Mouse (Mus musculus) liver, embryonic 16.5 days (tissue): Measurements from ENCODE around the gene B3gnt5. TPM values are rescaled to one million over a fixed set of nuclear protein-coding genes. Genes with fewer than 3 reads are reported as not detected.
"Not testable (repeated sequence)": the region's sequence is repeated elsewhere in the genome, so short reads cannot be mapped to it uniquely, and the experiment has no call there.

Experiments
- ATAC-seq: fragments of 200-750 bp; cut with Nextera tagmentation; 2 replicates; pipeline ENCODE4 v1.8.0; 2017; ENCODE audit warnings: low read depth, mild to moderate bottlenecking, moderate number of reproducible peaks, moderate library complexity
- H3K27ac ChIP-seq: fragments of 300-500 bp; sonication (generic); 2 replicates; pipeline ENCODE4 v1.5.1; 2014; ENCODE audit warnings: mild to moderate bottlenecking, low read length
- H3K27me3 ChIP-seq: fragments of 300-500 bp; sonication (generic); 2 replicates; pipeline ENCODE4 v1.6.1; 2014; ENCODE audit warnings: low read depth, low read length, mixed read lengths; ENCODE audit not compliant: control insufficient read depth, insufficient read depth
- H3K36me3 ChIP-seq: fragments of 300-500 bp; sonication (generic); 2 replicates; pipeline ENCODE4 v1.6.1; 2014; ENCODE audit warnings: mild to moderate bottlenecking; ENCODE audit not compliant: control insufficient read depth, insufficient read depth
- H3K4me1 ChIP-seq: fragments of 300-500 bp; sonication (generic); 2 replicates; pipeline ENCODE4 v1.6.1; 2014; ENCODE audit warnings: low read depth, low read length, mixed read lengths; ENCODE audit not compliant: control insufficient read depth
- H3K4me2 ChIP-seq: fragments of 300-500 bp; sonication (generic); 2 replicates; pipeline ENCODE4 v1.6.1; 2014; ENCODE audit warnings: low read depth, low read length, mixed read lengths
- H3K4me3 ChIP-seq: fragments of 300-500 bp; sonication (generic); 2 replicates; pipeline ENCODE4 v1.5.1; 2014; ENCODE audit warnings: low read depth, mild to moderate bottlenecking, low read length
- H3K9ac ChIP-seq: fragments of 300-500 bp; sonication (generic); 2 replicates; pipeline ENCODE4 v1.6.1; 2014; ENCODE audit warnings: low read depth, low read length
- H3K9me3 ChIP-seq: fragments of 300-500 bp; sonication (generic); replicated peaks from 2 replicates; pipeline ENCODE4 v1.6.1; 2016; ENCODE audit warnings: low read length; ENCODE audit not compliant: control insufficient read depth
- WGBS: fragments of 180-500 bp; shearing (Covaris S2); extraction: QIAGEN DNeasy Blood & Tissue Kit; methylation state at CpG from one replicate; pipeline ENCODE4 v1.1.7; 2014; ENCODE audit not compliant: insufficient replicate concordance; 5-methylcytosine and 5-hydroxymethylcytosine counted together
- polyA plus RNA-seq: library from polyadenylated mRNA; unstranded; fragments of >200 nt; fragmentation: Nextera tagmentation; extraction: Ambion mirVana; gene quantifications from 2 replicates; pipeline ENCODE4 v1.2.1, GENCODE M21; 2015

Gene B3gnt5
- polyA plus RNA-seq = 0.21 and 0.42 TPM in 2 replicates

GRCm38 (mm10) chr16:19760074-19760473 is at the start of gene B3gnt5:
TSS of gene B3gnt5 (plus strand) at chr16:19760208.
- Histone ChIP-seq H3K4me3 (peak within 1 kb of the TSS; percentile 42), H3K9me3 (no peaks in the 10 kb centered on the region), H3K9ac (peak within 1 kb of the TSS; percentile 15; the same call in 1 of the 2 replicates), H3K4me1 (no peaks in the 10 kb centered on the region), H3K36me3 (no peaks in the 10 kb centered on the region), H3K27me3 (peaks cover 24% of the 10 kb centered on the region), H3K27ac (no peak within 1 kb of the TSS), H3K4me2 (peak within 1 kb of the TSS; percentile 61)
- ATAC-seq = 0 out of 2 replicates have a peak, but pooled peaks have one; percentile 9
- WGBS = under 1% methylated on average over 15 of the region's 15 CpGs

GRCm38 (mm10) chr16:19720959-19721358 is 39.0 kb upstream of the B3gnt5 start:
- no peak overlapping the region for H3K27ac ChIP-seq
- H3K4me2 ChIP-seq = no peak overlapping the region
- H3K9me3 ChIP-seq = no peaks in the 10 kb centered on the region
- WGBS = 29% methylated on average over 2 of the region's 2 CpGs
- no peak overlapping the region for H3K4me3 ChIP-seq
- ATAC-seq = no peak
- H3K4me1 ChIP-seq = no peaks in the 10 kb centered on the region
- H3K9ac ChIP-seq = no peak overlapping the region
- H3K27me3 ChIP-seq = no peaks in the 10 kb centered on the region
- H3K36me3 ChIP-seq = no peaks in the 10 kb centered on the region

- WGBS = 35% methylated on average over 2 of the region's 2 CpGs
- ATAC-seq = not testable (repeated sequence)
These were observed 35.9 kb upstream of the B3gnt5 start for GRCm38 (mm10) chr16:19724139-19724538.

GRCm38 (mm10) chr16:19732896-19733295 is 27.1 kb upstream of the B3gnt5 start:
- Histone ChIP-seq H3K9me3 (no peaks in the 10 kb centered on the region), H3K4me2 (no peak overlapping the region), H3K27me3 (no peaks in the 10 kb centered on the region), H3K27ac (no peak overlapping the region), H3K4me1 (no peaks in the 10 kb centered on the region), H3K36me3 (no peaks in the 10 kb centered on the region), H3K9ac (no peak overlapping the region), H3K4me3 (no peak overlapping the region)
- no peak for ATAC-seq
- 51% methylated on average over 1 of the region's 1 CpGs for WGBS

More at GRCm38 (mm10) chr16:19724139-19724538, 35.9 kb upstream of the B3gnt5 start:
- H3K4me3 ChIP-seq, H3K36me3 ChIP-seq, H3K27me3 ChIP-seq, H3K9ac ChIP-seq, H3K27ac ChIP-seq, H3K9me3 ChIP-seq, H3K4me2 ChIP-seq, H3K4me1 ChIP-seq: not testable (repeated sequence)

- Histone ChIP-seq H3K4me2 (peak overlapping the region; percentile 61), H3K27ac (no peak overlapping the region), H3K27me3 (peaks cover 24% of the 10 kb centered on the region), H3K9ac (peak overlapping the region; percentile 15; the same call in 1 of the 2 replicates), H3K4me1 (no peaks in the 10 kb centered on the region), H3K9me3 (no peaks in the 10 kb centered on the region), H3K36me3 (no peaks in the 10 kb centered on the region), H3K4me3 (peak overlapping the region; percentile 42)
- WGBS = under 1% methylated on average over 61 of the region's 61 CpGs
- peak; percentile 21; the same call in 1 of the 2 replicates for ATAC-seq
These were observed 793 bp downstream of the B3gnt5 start for GRCm38 (mm10) chr16:19760505-19761496.

- Histone ChIP-seq H3K9ac (no peak overlapping the region), H3K4me2 (no peak overlapping the region), H3K27ac (no peak overlapping the region), H3K4me1 (no peaks in the 10 kb centered on the region), H3K9me3 (no peaks in the 10 kb centered on the region), H3K36me3 (no peaks in the 10 kb centered on the region), H3K4me3 (no peak overlapping the region), H3K27me3 (peaks cover 24% of the 10 kb centered on the region)
- 39% methylated on average over 1 of the region's 1 CpGs for WGBS
- ATAC-seq = no peak
These were observed 1.7 kb downstream of the B3gnt5 start for GRCm38 (mm10) chr16:19761691-19762090.

- H3K36me3 ChIP-seq = no peaks in the 10 kb centered on the region
- 83% methylated on average over 3 of the region's 3 CpGs for WGBS
- H3K4me3 ChIP-seq = no peak overlapping the region
These were observed 6.1 kb downstream of the B3gnt5 start for GRCm38 (mm10) chr16:19766107-19766506.

GRCm38 (mm10) chr16:19768046-19768445 is 8.0 kb downstream of the B3gnt5 start:
- no peaks in the 10 kb centered on the region for H3K9me3 ChIP-seq
- H3K4me3 ChIP-seq = no peak overlapping the region
- H3K27ac ChIP-seq = no peak overlapping the region
- H3K36me3 ChIP-seq = no peaks in the 10 kb centered on the region
- H3K4me2 ChIP-seq = no peak overlapping the region
- no peak for ATAC-seq
- no peak overlapping the region for H3K9ac ChIP-seq
- no peaks in the 10 kb centered on the region for H3K27me3 ChIP-seq
- H3K4me1 ChIP-seq = no peaks in the 10 kb centered on the region
- WGBS = 21% methylated on average over 5 of the region's 5 CpGs

More at GRCm38 (mm10) chr16:19766107-19766506, 6.1 kb downstream of the B3gnt5 start:
- no peak overlapping the region for H3K9ac ChIP-seq
- no peaks in the 10 kb centered on the region for H3K4me1 ChIP-seq
- H3K9me3 ChIP-seq = no peaks in the 10 kb centered on the region
- H3K27ac ChIP-seq = no peak overlapping the region
- peaks cover 11% of the 10 kb centered on the region for H3K27me3 ChIP-seq
- ATAC-seq = no peak
- no peak overlapping the region for H3K4me2 ChIP-seq

GRCm38 (mm10) chr16:19772013-19772412 is 12.0 kb downstream of the B3gnt5 start:
- Histone ChIP-seq H3K9me3 (no peaks in the 10 kb centered on the region), H3K4me1 (no peaks in the 10 kb centered on the region), H3K4me2 (no peak overlapping the region), H3K4me3 (no peak overlapping the region), H3K9ac (no peak overlapping the region), H3K36me3 (no peaks in the 10 kb centered on the region), H3K27ac (no peak overlapping the region), H3K27me3 (no peaks in the 10 kb centered on the region)
- ATAC-seq = no peak
